Mouse (Mus musculus) olfactory bulb, adult 2 months (tissue): ENCODE data around the gene Uhrf1bp1l.

Experiments
- CTCF ChIP-seq: fragments of 200-500 bp; IDR thresholded peaks from 2 replicates; pipeline ENCODE4 v1.5.1; 2012; ENCODE audit warnings: low read depth, mild to moderate bottlenecking, low read length, moderate library complexity; ENCODE audit not compliant: insufficient read depth
- POLR2A ChIP-seq: fragments of 200-500 bp; IDR thresholded peaks from 2 replicates; pipeline ENCODE4 v1.6.1; 2012; ENCODE audit warnings: mild to moderate bottlenecking, low read depth, low read length, moderate library complexity; ENCODE audit not compliant: insufficient read depth

DNA sequence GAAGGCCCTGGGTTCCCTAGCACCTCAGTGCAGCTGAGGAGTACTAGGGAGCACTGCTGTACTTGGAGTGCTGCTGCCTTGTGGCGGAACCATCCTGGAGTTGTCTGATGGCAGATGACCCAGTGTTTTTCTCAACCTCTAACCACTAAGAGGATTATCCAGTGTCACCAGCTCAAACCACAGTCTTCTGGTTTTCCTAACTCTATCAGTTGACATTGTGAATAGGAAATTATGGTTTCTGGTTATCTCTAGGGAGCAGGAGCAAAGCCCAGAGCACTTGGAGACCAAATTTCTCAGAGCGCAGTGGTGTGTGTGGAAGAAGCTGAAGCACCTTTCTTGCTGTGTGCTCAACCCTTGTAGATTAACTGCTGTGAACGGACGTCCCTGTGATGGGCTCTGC lies 47.1 kb downstream of the Uhrf1bp1l start:
- TF ChIP-seq CTCF (no peak), POLR2A (no peak)
